Mouse (Mus musculus) B cell, adult 2 months (primary cell): ENCODE measurements around the gene Psmb9.

ENCODE experiments used
- DNase-seq, 2 experiments: peaks; one replicate each; pipeline ENCODE4 v3.0.0; 2022

Gene Psmb9

DNA sequence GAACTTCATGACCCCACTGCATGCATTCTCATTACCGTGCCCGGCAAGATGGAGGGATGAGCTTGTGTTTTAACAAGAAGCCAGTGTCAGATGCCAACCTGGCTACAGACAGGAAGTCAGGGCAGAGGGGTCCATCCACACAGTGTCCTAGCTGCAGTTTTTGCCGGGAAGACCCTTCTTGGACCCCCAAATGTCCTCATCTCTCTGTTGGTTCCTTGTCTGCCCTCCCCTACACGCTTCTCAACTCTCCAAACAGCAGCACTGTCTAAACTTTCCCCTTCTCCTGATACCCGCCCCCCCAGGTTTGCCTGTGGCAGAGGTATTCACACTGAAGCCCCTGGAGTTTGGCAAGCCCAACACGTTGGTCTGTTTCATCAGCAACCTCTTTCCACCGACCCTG lies 50.0 kb downstream of the Psmb9 start:
- no peak for DNase-seq

DNA sequence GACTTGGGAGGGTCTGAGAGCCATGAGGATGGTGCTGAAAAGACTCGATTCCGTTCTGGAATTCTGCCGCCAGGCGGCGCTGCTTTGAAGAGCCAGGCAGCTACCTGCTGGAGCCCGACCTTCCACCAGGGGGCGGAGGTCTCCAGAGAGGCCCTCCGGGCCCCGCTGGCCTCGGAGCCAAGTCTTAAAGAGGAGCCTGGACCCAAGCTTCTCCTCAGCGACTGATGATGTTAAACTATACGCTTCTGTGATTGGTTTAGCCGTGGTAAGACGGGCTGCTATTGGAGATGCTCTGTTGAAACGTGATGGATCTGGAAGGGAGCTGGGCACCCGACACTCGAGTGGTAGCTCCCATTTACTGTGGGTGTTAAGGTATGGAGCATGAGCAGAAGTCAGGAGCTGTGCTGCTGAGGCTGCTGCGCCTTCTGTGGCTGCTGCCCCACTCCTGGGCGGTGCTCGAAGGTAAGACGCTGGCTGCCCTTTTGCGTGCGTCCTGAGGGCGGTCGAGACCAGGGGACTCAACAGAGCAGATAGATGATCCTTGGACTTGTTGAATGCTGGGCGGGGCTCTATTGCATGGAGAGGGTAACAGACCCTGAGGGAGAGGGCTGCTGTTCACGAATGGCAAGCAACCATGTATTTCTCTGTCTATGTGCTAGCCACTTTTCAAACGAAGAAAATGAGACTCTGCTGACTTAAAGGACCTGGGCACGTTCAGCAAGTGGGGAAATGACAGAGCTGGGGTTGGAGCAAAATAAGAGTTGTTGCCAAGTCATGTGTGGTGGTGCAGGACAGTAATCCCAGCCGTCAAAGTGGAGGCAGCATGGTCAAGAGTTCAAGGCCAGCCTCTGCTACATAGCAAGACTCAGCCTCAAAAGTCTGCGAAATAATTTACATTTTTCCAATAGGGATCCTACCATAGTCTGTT lies 52.0 kb downstream of the Psmb9 start:
- peak; percentile 99 for DNase-seq

DNA sequence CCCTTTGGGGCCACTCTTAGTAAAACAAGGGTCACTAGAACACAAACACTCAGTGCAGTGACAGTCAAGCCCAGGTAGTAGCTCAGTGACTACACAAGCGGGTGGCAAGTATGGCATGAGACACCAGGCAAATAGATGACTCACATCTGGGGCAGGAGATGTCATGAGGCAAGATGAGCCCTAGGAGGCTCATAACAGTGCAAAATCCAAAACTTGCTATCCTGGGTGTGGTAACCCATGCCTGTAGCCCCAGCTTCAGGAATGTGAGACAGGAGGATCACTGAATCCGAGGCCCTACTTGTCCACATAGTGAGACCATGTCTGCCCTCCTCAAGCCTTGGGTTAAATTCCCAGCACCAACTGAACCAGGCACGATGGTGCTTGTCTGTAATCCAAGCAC lies 53.1 kb downstream of the Psmb9 start:
- DNase-seq = no peak

DNA sequence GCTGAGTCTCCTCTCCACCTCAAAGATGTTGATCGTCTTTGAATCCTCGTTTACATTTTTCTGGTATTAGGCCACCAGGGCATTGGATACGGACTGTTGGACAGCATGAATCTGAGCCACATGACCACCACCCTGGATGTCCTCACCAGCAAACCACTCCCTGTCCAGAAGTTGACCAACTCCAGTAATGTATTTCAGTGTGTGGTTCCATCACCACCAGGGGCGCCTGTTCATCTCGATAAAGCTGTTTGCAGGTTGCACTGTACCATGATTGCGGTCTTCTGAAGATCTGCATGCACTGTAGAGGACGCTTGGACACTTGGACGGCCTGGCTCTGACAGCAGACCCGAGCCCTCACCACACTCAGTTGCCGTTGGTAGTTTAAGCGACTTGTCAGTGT lies 54.3 kb downstream of the Psmb9 start:
- peak in 1 of 2 experiments; percentile 56 for DNase-seq
